Mouse (Mus musculus) CH12.LX (cell line): ENCODE measurements around the gene Rtkn2.

Experiments used
- CTCF ChIP-seq, 2 experiments: IDR thresholded peaks in 1 of 2; conservative IDR thresholded peaks in 1 of 2; 2 replicates each; pipeline ENCODE4 v1.5.1; 2011 to 2012; ENCODE audit warnings: low read depth in 2 of 2, low read length in 2 of 2, improper control_type of control experiment in 1 of 2, inconsistent platforms in 1 of 2, mild to moderate bottlenecking in 1 of 2, moderate library complexity in 1 of 2
- E2F4 ChIP-seq: IDR thresholded peaks from 2 replicates; pipeline ENCODE4 v1.6.1; 2011; ENCODE audit warnings: low read depth, low read length, improper control_type of control experiment; ENCODE audit not compliant: insufficient replicate concordance
- EP300 ChIP-seq: IDR thresholded peaks from 2 replicates; pipeline ENCODE4 v1.6.1; 2011; ENCODE audit warnings: low read length, improper control_type of control experiment
- GABPA ChIP-seq: IDR thresholded peaks from 2 replicates; pipeline ENCODE4 v1.6.1; 2012; ENCODE audit warnings: low read depth, low read length, improper control_type of control experiment, inconsistent platforms; ENCODE audit not compliant: insufficient replicate concordance
- HCFC1 ChIP-seq: IDR thresholded peaks from 2 replicates; pipeline ENCODE4 v1.6.1; 2012; ENCODE audit warnings: low read depth, mild to moderate bottlenecking, inconsistent platforms, low read length, improper control_type of control experiment
- MEF2A ChIP-seq: IDR thresholded peaks from 2 replicates; pipeline ENCODE4 v1.6.1; 2014; ENCODE audit warnings: low read depth, mild to moderate bottlenecking, inconsistent platforms, low read length, improper control_type of control experiment, borderline replicate concordance
- NRF1 ChIP-seq: IDR thresholded peaks from 2 replicates; pipeline ENCODE4 v1.6.1; 2014; ENCODE audit warnings: low read depth, mild to moderate bottlenecking, inconsistent platforms, low read length, improper control_type of control experiment, moderate library complexity
- POLR2A ChIP-seq: IDR thresholded peaks from 2 replicates; pipeline ENCODE4 v1.6.1; 2011; ENCODE audit warnings: low read depth, mild to moderate bottlenecking, improper control_type of control experiment, low read length
- TCF12 ChIP-seq: IDR thresholded peaks from 2 replicates; pipeline ENCODE4 v1.6.1; 2014; ENCODE audit warnings: low read depth, mild to moderate bottlenecking, inconsistent platforms, low read length, improper control_type of control experiment
- UBTF ChIP-seq: IDR thresholded peaks from 2 replicates; pipeline ENCODE4 v1.6.1; 2012; ENCODE audit warnings: low read depth, mild to moderate bottlenecking, inconsistent platforms, low read length, improper control_type of control experiment, moderate library complexity
- USF1 ChIP-seq: IDR thresholded peaks from 2 replicates; pipeline ENCODE4 v1.6.1; 2014; ENCODE audit warnings: low read depth, mild to moderate bottlenecking, inconsistent platforms, low read length, improper control_type of control experiment
- ZC3H11A ChIP-seq: IDR thresholded peaks from 2 replicates; pipeline ENCODE4 v1.6.1; 2012; ENCODE audit warnings: low read depth, mild to moderate bottlenecking, inconsistent platforms, low read length, improper control_type of control experiment
- ZKSCAN1 ChIP-seq: IDR thresholded peaks from 2 replicates; pipeline ENCODE4 v1.6.1; 2012; ENCODE audit warnings: low read depth, inconsistent platforms, low read length, improper control_type of control experiment, borderline replicate concordance

DNA sequence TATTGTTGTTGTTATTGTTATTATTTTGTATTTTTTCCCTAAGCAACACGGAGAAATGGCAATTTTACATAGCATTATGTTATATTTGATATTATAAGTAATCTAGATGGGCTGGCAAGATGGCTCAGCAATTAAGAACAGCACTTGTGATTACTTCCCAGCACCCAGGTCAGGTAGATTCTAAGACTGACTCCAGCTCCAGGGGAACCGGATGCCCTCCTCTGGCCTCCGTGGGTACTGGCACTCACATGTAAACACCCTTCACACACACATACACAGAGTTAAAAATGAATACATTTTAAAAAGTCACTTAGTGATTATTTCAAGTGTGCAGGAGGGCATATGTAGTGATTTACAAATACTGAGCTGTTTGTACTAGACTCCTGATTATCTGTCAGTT lies 108.4 kb downstream of the Rtkn2 start:
- TF ChIP-seq HCFC1 (no peak), ZKSCAN1 (no peak), USF1 (no peak), CTCF (conservative IDR thresholded peaks at IDR 0.05 in 1 of 2, IDR thresholded peaks at IDR 0.05 in 1 of 2; ENCODE audit: low read depth in 2 of 2, low read length in 2 of 2) (peak in 1 of 2 experiments; percentile 27; a peak in 2 of 4 replicates), TCF12 (no peak), E2F4 (no peak), GABPA (no peak), UBTF (no peak), MEF2A (no peak), ZC3H11A (no peak), POLR2A (no peak), NRF1 (no peak), EP300 (no peak)
